Mouse (Mus musculus): ENCODE measurements around the gene Aggf1.

- TF ChIP-seq CTCF (IDR thresholded peaks at IDR 0.05; ENCODE audit: extremely low read depth, insufficient read length, insufficient replicate concordance, low read depth, low read length) = no peak
- TF ChIP-seq POLR2A (IDR thresholded peaks at IDR 0.05; ENCODE audit: low read depth, low read length) = peak; percentile 34; the same call in 1 of the 2 replicates
Measured at GRCm38 (mm10) chr13:95325080-95325906, 49.9 kb downstream of the Aggf1 start.
